Mouse (Mus musculus) cerebellum, adult 18-20 months (tissue): ENCODE measurements around the gene Krtap5-1.
"Not testable (repeated sequence)": the region's sequence is repeated elsewhere in the genome, so short reads cannot be mapped to it uniquely, and the experiment has no call there.

Experiments
- DNase-seq, 2 experiments: peaks; one replicate each; pipeline ENCODE4 v3.0.0; 2021

The Krtap5-1 gene

GRCm38 (mm10) chr7:142295418-142295817, 1.5 kb downstream of the Krtap5-1 start:
- no peak for DNase-seq

GRCm38 (mm10) chr7:142293851-142294250, 3.1 kb downstream of the Krtap5-1 start:
- peak; percentile 44 to 60 for DNase-seq

- DNase-seq, result not testable (repeated sequence)
Observed at GRCm38 (mm10) chr7:142285910-142286612, 10.9 kb downstream of the Krtap5-1 start.

GRCm38 (mm10) chr7:142285130-142285835, 11.6 kb downstream of the Krtap5-1 start:
- DNase-seq, result peak; percentile 62 to 66

GRCm38 (mm10) chr7:142284615-142285080, 12.3 kb downstream of the Krtap5-1 start:
- DNase-seq, result peak; percentile 93 to 94

GRCm38 (mm10) chr7:142284023-142284591, 12.8 kb downstream of the Krtap5-1 start:
- DNase-seq, result peak; percentile 55 to 64

GRCm38 (mm10) chr7:142282847-142283246, 14.1 kb downstream of the Krtap5-1 start:
- DNase-seq, result not testable (repeated sequence)

- DNase-seq, result not testable (repeated sequence)
Observed at GRCm38 (mm10) chr7:142279291-142279690, 17.6 kb downstream of the Krtap5-1 start.

- DNase-seq, result peak; percentile 75 to 81
Observed at GRCm38 (mm10) chr7:142278183-142278582, 18.7 kb downstream of the Krtap5-1 start.

- DNase-seq, result not testable (repeated sequence)
Observed at GRCm38 (mm10) chr7:142274263-142274662, 22.7 kb downstream of the Krtap5-1 start, which contains the start of gene Gm4559. TSS of gene Gm4559 (minus strand) at chr7:142274363.

- not testable (repeated sequence) for DNase-seq
Observed at GRCm38 (mm10) chr7:142258254-142258653, 38.7 kb downstream of the Krtap5-1 start, which contains the start of gene Gm2431. TSS of gene Gm2431 (minus strand) at chr7:142258354.

GRCm38 (mm10) chr7:142255517-142255916, 41.4 kb downstream of the Krtap5-1 start:
- peak; percentile 40 to 45 for DNase-seq

GRCm38 (mm10) chr7:142249824-142250223, 47.1 kb downstream of the Krtap5-1 start:
- peak; percentile 15 to 29 for DNase-seq
